Mouse (Mus musculus): ENCODE data around the gene Tcf12.

Gene Tcf12

GRCm38 (mm10) chr9:72085017-72085416 lies 26.7 kb downstream of the Tcf12 start:
- DNase-seq, result no peak

DNA sequence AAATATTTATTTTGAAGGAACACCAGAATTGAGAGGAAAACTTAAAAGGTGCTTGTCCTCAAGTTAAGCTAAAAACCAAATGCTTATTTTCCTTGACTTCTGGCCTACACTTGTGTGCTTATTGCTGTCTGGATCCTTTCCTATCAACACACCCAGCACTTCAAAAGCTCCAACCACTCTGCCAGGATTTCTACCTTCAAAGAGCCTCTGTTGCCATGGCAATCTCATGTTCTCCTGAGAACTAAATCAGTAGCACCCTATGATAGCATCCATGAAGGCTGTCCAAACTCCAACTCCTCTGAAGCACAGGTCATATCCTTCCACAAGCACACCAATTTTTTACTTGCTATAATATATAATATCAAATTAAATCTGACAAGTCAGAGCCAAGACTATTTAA lies 27.5 kb downstream of the Tcf12 start:
- DNase-seq, result no peak

DNA sequence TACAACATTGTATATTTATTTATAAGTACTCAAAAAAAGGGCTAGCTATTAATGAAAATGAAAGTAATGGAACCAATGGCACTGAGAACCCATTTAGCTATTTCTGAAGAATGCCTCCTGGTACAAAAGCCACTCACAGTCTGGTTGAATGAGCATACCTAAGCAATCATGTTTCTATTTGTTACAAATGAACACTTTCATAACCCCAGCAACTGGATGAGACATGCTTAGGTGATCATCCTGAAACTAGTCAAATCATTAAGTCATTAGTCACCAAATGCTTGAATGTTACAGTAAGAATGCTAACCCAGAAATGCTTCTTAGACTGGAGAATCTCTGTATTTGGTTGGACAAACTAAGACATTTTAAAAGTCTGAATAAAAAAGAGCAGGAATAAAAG lies 35.5 kb downstream of the Tcf12 start:
- no peak for DNase-seq

- DNase-seq, result no peak
Observed at GRCm38 (mm10) chr9:72066151-72066550, 45.5 kb downstream of the Tcf12 start.

GRCm38 (mm10) chr9:72053144-72053543 lies 58.5 kb downstream of the Tcf12 start:
- DNase-seq, result no peak

GRCm38 (mm10) chr9:72040156-72040555 lies 71.5 kb downstream of the Tcf12 start:
- DNase-seq, result no peak

GRCm38 (mm10) chr9:72039369-72039768 lies 72.3 kb downstream of the Tcf12 start:
- no peak for DNase-seq

DNA sequence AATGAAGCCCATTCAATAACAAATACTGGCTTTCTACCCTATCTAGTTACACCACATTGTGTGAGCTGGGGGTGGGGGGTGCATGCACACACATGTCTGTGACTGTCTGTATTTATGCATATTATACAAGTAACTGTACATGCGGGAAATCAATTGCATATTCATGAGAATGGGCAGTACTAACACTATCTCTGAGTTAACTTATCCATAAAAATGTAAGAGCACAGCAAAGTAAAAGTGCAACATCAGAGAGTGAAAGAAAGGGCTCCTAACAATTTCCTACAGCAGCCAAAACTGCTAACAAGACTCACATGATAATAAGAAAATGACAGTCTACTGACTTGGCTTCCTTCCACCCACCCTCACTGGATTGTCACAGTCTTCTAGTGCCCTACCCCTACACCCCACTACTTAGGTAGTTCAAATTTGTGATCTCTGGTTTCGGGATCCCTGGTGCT lies 74.6 kb downstream of the Tcf12 start:
- no peak for DNase-seq

- no peak for DNase-seq
Observed at GRCm38 (mm10) chr9:72036257-72036656, 75.4 kb downstream of the Tcf12 start.

DNA sequence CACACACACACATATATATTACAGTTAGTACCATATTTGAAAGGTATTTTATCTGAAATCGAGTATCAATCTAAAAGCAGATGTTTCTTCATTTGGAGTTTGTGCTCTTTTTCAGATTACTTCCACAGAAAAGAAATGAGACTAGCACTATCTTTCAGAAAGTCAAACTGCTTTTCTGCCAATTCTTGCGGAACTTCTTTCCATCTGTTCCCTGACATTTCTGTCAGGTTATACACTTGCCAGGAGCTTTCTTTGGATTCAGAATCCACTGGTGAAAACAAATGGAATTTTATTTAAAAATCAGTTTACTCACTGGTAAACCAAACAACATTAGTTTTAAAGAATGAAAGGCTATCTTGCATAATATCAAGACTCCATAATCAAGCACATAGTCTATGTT lies 78.4 kb downstream of the Tcf12 start:
- DNase-seq, result no peak

- no peak for DNase-seq
Observed at GRCm38 (mm10) chr9:72030274-72030673, 81.4 kb downstream of the Tcf12 start.

GRCm38 (mm10) chr9:72029601-72030000 lies 82.1 kb downstream of the Tcf12 start:
- DNase-seq, result no peak

DNA sequence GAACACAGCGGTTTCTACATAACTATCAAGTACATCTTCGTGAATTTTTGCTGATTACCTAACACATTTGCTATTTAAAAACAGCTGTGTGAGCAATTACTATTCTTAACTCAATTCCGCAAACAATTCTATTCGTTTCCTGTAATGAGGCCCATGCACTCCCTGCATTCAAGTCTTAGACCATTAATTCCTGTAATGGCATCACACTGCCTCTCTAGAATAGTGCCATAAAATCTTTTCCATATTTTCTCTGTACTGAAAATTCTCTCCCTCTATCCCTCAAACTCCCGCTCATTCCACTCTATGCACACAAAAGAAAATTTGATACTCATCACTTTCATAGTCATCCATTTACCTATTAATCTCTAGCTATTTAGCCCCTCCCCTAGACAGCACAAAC lies 88.4 kb downstream of the Tcf12 start:
- DNase-seq, result no peak

GRCm38 (mm10) chr9:72021512-72021911 lies 90.2 kb downstream of the Tcf12 start:
- no peak for DNase-seq

GRCm38 (mm10) chr9:72016021-72016420 lies 95.7 kb downstream of the Tcf12 start:
- no peak for DNase-seq

- no peak for DNase-seq
Observed at GRCm38 (mm10) chr9:72014585-72015381, 96.9 kb downstream of the Tcf12 start.

DNA sequence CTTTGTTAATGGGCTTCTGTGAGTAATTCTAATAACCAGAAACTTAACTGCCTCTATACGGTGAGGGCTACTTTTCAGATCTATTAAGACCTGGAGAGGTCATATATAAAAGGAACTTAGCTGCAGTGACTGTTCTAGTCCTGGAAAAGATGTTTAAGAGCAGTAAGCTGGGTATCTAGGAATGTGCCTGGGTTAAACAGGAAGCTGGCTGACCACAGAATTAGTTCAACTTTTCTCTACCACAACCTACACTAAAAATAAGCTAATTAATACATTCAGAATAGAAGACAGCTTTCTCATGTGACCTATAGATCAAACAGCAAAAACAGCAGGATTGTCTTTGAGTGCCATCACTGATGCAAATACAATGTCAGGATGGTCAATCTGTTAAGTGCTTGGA lies 98.1 kb downstream of the Tcf12 start:
- DNase-seq, result no peak

- no peak for DNase-seq
Observed at GRCm38 (mm10) chr9:72008634-72009033, 103.0 kb downstream of the Tcf12 start.

DNA sequence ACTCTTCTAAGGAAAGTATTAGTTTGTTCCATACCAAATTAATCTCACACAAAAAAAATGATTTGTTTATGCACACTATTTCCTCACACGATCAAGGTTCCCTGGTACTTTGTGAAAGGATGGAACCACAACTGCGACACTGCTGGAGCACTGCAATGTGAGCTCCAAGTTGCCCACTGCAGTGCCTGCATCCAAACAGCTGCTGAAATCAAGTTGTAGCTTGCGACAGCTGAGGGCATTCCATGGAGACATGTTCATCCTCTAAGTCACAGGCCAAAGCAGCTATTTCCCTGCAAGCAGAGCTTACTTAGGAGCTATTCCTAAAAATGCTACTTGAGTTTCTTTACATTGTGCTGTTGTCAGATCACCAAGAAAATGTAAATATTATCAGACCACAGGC lies 120.5 kb downstream of the Tcf12 start:
- no peak for DNase-seq

- no peak for DNase-seq
Observed at GRCm38 (mm10) chr9:71990376-71990775, 121.3 kb downstream of the Tcf12 start.

DNA sequence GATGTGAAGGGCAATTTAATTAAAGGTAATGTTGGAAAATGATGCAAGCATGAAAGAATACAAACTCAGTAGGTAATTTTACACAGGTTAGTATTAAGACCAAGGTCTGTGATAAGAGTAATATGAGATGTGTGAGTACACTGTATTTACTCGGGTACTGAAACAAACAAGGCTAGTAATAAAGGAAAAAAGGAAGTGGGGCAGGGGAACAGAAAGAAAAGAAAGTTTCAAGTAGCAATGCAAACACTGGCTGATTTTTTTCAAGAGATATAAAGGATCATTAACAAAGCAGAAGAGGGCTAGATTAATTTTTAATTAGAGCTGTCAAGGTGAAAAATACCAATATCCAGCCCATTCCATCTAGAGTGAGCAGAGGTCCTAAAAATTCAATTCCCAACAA lies 122.0 kb downstream of the Tcf12 start:
- DNase-seq, result no peak

DNA sequence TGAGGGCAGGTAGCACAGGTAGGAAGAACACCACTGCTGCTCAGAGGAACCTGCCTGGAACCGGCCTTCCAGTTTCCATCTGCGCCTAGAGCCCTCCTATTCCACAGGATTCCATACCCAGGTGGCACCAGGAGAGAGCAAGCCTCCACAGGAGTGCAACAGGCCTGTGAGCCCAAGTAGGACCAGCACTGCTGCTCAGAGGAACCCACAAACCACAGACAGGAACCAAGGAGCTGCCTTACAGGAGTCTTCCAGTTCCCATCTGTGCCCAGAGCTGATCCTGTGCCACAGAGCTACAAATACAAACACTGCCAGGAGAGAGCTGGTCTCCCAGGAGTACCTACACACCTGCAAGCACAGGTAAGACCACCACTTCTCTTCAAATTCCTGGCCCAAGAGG lies 125.0 kb downstream of the Tcf12 start:
- no peak for DNase-seq

DNA sequence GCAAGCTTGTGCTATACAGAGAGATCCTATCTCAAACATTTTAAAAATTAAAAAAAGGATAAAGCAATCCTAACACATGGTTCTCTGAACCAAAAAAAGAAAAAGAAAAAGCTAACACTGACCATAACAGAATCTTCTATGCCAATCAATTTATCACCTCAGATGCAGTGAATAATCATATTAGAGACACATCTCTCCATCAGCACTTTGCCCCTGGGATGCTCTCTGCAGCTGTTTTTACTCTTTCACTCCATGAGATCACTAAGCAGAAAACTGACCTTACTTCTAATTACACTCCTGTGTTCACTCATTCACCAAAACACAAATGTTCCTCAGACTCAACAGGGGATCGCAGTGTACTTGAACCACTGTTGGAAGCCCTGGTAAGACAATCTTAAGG lies 128.8 kb downstream of the Tcf12 start:
- no peak for DNase-seq

DNA sequence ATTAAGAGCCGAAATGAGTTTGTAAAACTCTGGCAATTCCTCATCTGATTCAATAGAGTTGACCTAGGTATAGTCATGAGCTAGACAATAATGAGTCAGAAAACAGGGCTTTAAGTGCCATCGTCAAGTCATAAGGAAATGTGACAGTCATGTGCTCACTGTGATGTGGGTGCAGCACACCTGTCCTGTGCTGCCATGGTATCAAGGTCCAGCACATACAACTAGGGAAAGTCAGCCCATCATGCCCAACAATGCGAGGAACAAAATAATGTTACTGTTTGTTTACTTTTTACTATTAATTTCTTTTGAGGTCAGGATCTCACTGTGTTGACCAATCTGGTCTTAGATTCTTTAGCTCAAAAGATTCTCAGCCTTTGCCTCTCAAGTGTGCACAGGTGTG lies 130.6 kb downstream of the Tcf12 start:
- DNase-seq, result no peak

DNA sequence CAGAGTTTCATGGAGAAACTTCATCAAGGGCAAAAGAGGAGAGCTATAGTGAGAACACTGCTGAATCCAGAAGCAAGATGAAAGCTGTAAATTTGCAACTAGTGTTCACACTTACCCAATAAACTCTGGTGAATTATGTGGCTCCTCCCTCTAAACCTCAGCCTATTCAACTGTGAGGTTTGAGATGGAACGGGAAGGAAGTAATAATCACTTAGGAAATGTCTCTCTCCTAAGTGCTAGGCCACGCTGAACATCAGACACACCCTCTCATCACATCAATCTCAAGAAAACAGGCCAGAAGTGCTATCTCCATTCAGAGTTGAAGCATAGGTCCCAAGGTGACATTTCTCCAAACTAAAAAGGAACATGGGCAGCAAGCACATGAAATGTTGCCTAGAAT lies 131.1 kb downstream of the Tcf12 start:
- DNase-seq, result no peak
